Mouse (Mus musculus) ES-E14 (cell line): ENCODE results near the gene Loxl3. TPM values are rescaled to one million over a fixed set of nuclear protein-coding genes. Genes with fewer than 3 reads are reported as not detected.

Experiments used
- DNase-seq: peaks from one replicate; pipeline ENCODE4 v3.0.0-alpha.2; 2013; ENCODE audit warnings: low read depth, low spot score
- H3K27ac ChIP-seq: 2 replicates; pipeline ENCODE4 v1.5.1; 2012; ENCODE audit warnings: low read depth, mild to moderate bottlenecking, low read length, moderate library complexity, mixed read lengths; ENCODE audit not compliant: poor library complexity, insufficient read depth, severe bottlenecking
- H3K36me3 ChIP-seq: 2 replicates; pipeline ENCODE4 v1.6.1; 2012; ENCODE audit warnings: mild to moderate bottlenecking, low read length, moderate library complexity, mixed read lengths; ENCODE audit not compliant: control insufficient read depth, poor library complexity, insufficient read depth, severe bottlenecking
- H3K4me1 ChIP-seq, 2 experiments: fragments of 150-350 bp in 1 of 2; sonication (generic) in 1 of 2; 2 replicates each; pipeline ENCODE4 v1.6.1; 2012; ENCODE audit warnings: low read length in 2 of 2, mild to moderate bottlenecking in 1 of 2, mixed read lengths in 1 of 2; ENCODE audit not compliant: control insufficient read depth in 2 of 2, insufficient read depth in 2 of 2, poor library complexity in 1 of 2
- H3K4me3 ChIP-seq, 2 experiments: fragments of 150-350 bp in 1 of 2; sonication (generic) in 1 of 2; 2 replicates each; pipeline ENCODE4 v1.5.1; 2012; ENCODE audit warnings: low read length in 2 of 2, low read depth in 1 of 2, mild to moderate bottlenecking in 1 of 2, mixed read lengths in 1 of 2; ENCODE audit not compliant: insufficient read depth in 1 of 2, poor library complexity in 1 of 2, severe bottlenecking in 1 of 2
- H3K9ac ChIP-seq: 2 replicates; pipeline ENCODE4 v1.6.1; 2012; ENCODE audit warnings: low read depth, mild to moderate bottlenecking, low read length, mixed read lengths; ENCODE audit not compliant: poor library complexity, insufficient read depth, severe bottlenecking
- H3K9me3 ChIP-seq: fragments of 150-350 bp; sonication (generic); 2 replicates; pipeline ENCODE4 v1.6.1; 2012; ENCODE audit warnings: low read depth, mild to moderate bottlenecking, low read length; ENCODE audit not compliant: control insufficient read depth, insufficient read depth
- CHD2 ChIP-seq: IDR thresholded peaks from 2 replicates; pipeline ENCODE4 v1.6.1; 2014; ENCODE audit warnings: mild to moderate bottlenecking, low read depth, low read length, inconsistent platforms
- HCFC1 ChIP-seq: IDR thresholded peaks from 2 replicates; pipeline ENCODE4 v1.6.1; 2012; ENCODE audit warnings: low read length, inconsistent platforms, borderline replicate concordance; ENCODE audit not compliant: insufficient read depth
- MAFK ChIP-seq: IDR thresholded peaks from 2 replicates; pipeline ENCODE4 v1.6.1; 2014; ENCODE audit warnings: mild to moderate bottlenecking, low read depth, low read length, inconsistent platforms; ENCODE audit not compliant: insufficient read depth
- ZC3H11A ChIP-seq: IDR thresholded peaks from 2 replicates; pipeline ENCODE4 v1.6.1; 2012; ENCODE audit warnings: low read depth, mild to moderate bottlenecking, inconsistent platforms, low read length, borderline replicate concordance
- ZNF384 ChIP-seq: IDR thresholded peaks from 2 replicates; pipeline ENCODE4 v1.6.1; 2012; ENCODE audit warnings: low read depth, low read length, inconsistent platforms
- in situ Hi-C, 2 experiments: fragments of 600-800 bp; cut with MboI; formaldehyde crosslinking; loops; one replicate each; pipeline ENCODE4 v1.15.1; 2025; ENCODE audit warnings: low sequenced_read_pairs in 2 of 2, inconsistent platforms in 1 of 2; ENCODE audit not compliant: unreplicated experiment in 2 of 2
- total RNA-seq: library from RNA; depleted of rRNA; stranded (reverse); fragments of 300-350 nt; gene quantifications from 2 replicates; pipeline ENCODE4 v1.2.3, GENCODE M21; 2012

The Loxl3 gene
- total RNA-seq, 1 experiment, result 2.3 TPM

DNA sequence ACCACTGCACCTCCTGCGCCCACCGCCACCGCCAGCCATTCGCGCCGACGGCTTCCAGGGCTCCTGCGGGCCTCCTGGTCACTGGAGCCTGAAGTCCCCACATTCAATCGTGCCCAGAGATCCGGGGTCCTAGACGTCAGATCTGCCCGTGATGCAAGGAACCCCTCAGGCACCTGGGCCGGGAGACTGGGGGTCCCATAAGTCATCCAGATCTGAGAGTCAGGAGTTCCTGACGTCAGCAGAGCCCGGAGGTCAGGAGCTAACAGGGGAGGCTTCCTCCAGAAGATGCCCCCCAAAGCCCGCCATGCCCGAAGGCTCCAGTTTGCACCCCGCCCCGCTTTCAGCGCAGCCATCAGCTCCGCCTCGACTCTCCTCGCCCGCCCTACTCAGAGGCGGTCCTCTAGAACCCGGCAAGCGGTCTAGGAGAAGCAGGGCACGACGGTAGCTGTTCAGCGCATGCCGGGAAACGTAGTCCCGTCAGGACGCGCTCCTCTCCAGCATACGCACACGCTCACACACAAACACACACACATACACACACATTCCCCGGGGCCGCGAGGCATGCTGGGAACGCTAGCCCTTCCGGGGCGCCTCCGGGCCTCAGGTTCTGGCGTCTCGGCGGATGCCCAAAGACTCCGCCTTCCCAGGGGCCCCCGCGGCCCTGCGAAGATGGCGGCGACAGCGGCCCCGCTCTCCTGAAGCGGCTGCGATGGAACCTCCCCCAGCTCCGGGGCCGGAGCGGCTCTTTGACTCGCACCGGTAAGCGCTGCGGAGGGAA lies 20.3 kb downstream of the Loxl3 start, which contains the start of gene Aup1:
Aup1 (plus strand) TSS at position 448 of the 778 bp plus-strand sequence.
- in situ Hi-C loops, result loop anchor here (25.0 kb wide), 2 partner anchors 658 to 1533 kb away; partner anchors contain the start of genes Cyp26b1 (in 1 of the 2) and Vax2 (in 1 of the 2)
- Histone ChIP-seq H3K36me3 (peaks cover 19% of the 10 kb centered on the region), H3K9me3 (no peaks in the 10 kb centered on the region), H3K4me3 (peak within 1 kb of the TSS; percentile 89 to 97), H3K4me1 (peaks cover 0 to 9% of the 10 kb centered on the region in 2 experiments; a peak in 1 of 4 replicates), H3K27ac (peak within 1 kb of the TSS; percentile 70; the same call in 1 of the 2 replicates), H3K9ac (peak within 1 kb of the TSS; percentile 95)
- TF ChIP-seq MAFK (no peak), CHD2 (0 out of 2 replicates have a peak, but pooled peaks have one; percentile 45), ZC3H11A (no peak), ZNF384 (no peak), HCFC1 (peak; percentile 99)
- peak; percentile 98 for DNase-seq

DNA sequence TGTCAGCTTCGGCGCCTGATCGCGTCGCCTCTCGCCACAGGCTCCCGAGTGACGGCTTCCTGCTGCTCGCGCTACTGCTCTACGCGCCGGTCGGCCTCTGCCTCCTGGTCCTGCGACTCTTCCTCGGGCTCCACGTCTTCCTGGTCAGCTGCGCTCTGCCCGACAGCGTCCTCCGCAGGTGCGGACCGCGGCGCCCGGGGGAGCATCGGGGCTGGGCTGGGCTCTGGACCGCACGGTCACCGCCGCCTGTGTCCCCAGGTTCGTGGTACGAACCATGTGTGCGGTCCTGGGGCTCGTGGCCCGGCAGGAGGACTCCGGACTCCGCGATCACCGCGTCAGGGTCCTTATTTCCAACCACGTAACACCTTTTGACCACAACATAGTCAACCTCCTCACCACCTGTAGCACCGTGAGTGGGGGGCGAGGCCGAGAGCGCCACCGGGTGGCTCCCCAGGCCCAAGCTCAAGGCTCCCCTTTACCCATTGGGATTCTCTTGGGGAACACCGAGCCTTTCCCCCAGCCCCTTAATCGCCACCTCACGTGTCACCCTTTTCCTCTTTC lies 21.0 kb downstream of the Loxl3 start, which contains the start of gene Htra2:
Htra2 (minus strand) TSS at position 403 of the 561 bp plus-strand sequence.
- H3K9ac ChIP-seq, result peak within 1 kb of the TSS; percentile 95
- peaks cover 0 to 9% of the 10 kb centered on the region in 2 experiments; a peak in 1 of 4 replicates for H3K4me1 ChIP-seq
- peak within 1 kb of the TSS; percentile 89 to 97 for H3K4me3 ChIP-seq
- no peak for DNase-seq
- no peaks in the 10 kb centered on the region for H3K9me3 ChIP-seq
- peaks cover 19% of the 10 kb centered on the region for H3K36me3 ChIP-seq
- in situ Hi-C loops, result loop anchor here (25.0 kb wide), 2 partner anchors 657 to 1532 kb away; partner anchors contain the start of genes Cyp26b1 (in 1 of the 2) and Vax2 (in 1 of the 2)
- H3K27ac ChIP-seq, result peak within 1 kb of the TSS; percentile 70; the same call in 1 of the 2 replicates
- TF ChIP-seq HCFC1, result no peak
- no peak for TF ChIP-seq MAFK
- no peak for TF ChIP-seq CHD2
- no peak for TF ChIP-seq ZNF384
- no peak for TF ChIP-seq ZC3H11A

DNA sequence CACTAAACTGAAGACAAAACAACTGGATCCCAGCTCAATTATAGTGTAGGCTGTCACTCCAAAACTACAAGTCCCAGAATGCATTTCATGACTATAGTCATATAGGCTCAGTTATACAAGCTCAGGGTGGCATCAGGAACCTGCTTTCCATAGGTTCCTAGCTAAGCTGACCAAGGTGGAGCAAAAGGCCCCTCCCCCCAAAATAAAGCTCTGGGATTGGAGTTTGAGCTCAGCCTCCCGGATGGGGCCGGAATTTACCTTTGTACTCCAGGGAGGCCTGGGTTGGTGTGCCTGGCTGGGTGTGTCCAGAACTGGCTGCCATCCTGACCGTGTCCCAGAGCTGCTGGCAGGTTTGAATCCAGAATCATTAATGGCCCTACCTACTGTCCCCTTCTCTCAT lies 23.8 kb downstream of the Loxl3 start, which contains the start of gene Dqx1:
Dqx1 (plus strand) TSS at position 55 of the 400 bp plus-strand sequence.
- H3K9ac ChIP-seq, result peak within 1 kb of the TSS; percentile 48
- no peaks in the 10 kb centered on the region for H3K9me3 ChIP-seq
- in situ Hi-C loops, result loop anchor here (25.0 kb wide), 2 partner anchors 655 to 1530 kb away; partner anchors contain the start of genes Cyp26b1 (in 1 of the 2) and Vax2 (in 1 of the 2)
- no peak within 1 kb of the TSS for H3K27ac ChIP-seq
- DNase-seq, result no peak
- peaks cover 16% of the 10 kb centered on the region for H3K36me3 ChIP-seq
- H3K4me1 ChIP-seq, result peaks cover 0 to 7% of the 10 kb centered on the region in 2 experiments; a peak in 1 of 4 replicates
- peak within 1 kb of the TSS in 1 of 2 experiments; percentile 7; a peak in 1 of 4 replicates for H3K4me3 ChIP-seq
- TF ChIP-seq MAFK (no peak), HCFC1 (peak; percentile 94)

- DNase-seq, result no peak
- TF ChIP-seq ZC3H11A (no peak), CHD2 (no peak), HCFC1 (no peak), ZNF384 (no peak), MAFK (no peak)
- H3K36me3 ChIP-seq, result peaks cover 16% of the 10 kb centered on the region
- no peaks in the 10 kb centered on the region for H3K9me3 ChIP-seq
- H3K9ac ChIP-seq, result no peak overlapping the region
- no peak overlapping the region for H3K27ac ChIP-seq
- H3K4me3 ChIP-seq, result no peak overlapping the region
- H3K4me1 ChIP-seq, result peaks cover 0 to 7% of the 10 kb centered on the region in 2 experiments; a peak in 1 of 4 replicates
- in situ Hi-C loops, result loop anchor here (25.0 kb wide), 2 partner anchors 654 to 1529 kb away; partner anchors contain the start of genes Cyp26b1 (in 1 of the 2) and Vax2 (in 1 of the 2)
Measured at GRCm38 (mm10) chr6:83058725-83059124, 24.8 kb downstream of the Loxl3 start.
